28 mouse cellular contexts compared by ENCODE assay signal in the genomic region with DNA sequence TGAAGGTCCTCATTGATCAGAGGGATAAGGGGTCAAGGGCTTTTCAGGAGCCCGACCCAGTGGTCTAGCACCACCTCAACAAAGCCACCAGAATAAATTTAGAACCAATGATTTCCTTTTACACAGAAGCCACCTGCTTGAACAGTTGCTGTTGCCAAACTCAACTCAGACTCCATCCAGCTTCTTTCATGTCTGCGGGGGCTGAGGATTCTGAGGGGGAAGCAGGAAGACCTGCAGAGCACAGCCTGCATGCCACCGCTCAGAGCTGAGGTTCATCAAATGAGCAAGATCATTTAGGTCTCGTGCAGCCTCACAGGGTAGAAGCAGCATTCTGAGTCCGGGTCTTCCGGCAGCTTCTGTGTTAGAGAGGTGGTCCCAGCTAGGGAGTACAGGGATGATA.
DNase-seq lines count a peak whose midpoint lies in the region; ATAC-seq and TF ChIP-seq lines count a peak whose summit lies in the region.
"Had no signal": no experiment of that assay in that cellular context is flagged by ENCODE, and none has a peak within 500 bp of the region (broad histone marks: within the 10 kb centered on the region; RNA-seq: fewer than 3 reads in every experiment).

No protein-coding gene starts in this region.

- no peak for ATAC-seq in activated CD4-positive, CD25-positive, alpha-beta regulatory T cell, adult 4 months
- no peak for ATAC-seq in monocyte, adult 5-6 weeks (replicated peaks; ENCODE audit: insufficient number of reproducible peaks, low FRiP score, low TSS enrichment, poor library complexity, severe bottlenecking)
- ATAC-seq: forebrain, embryonic 15.5 days; hindbrain, postnatal 0 days; intestine, embryonic 15.5 days; liver, embryonic 12.5 days; liver, postnatal 0 days; midbrain, embryonic 16.5 days had no signal

- H3K4me3 ChIP-seq in left cerebral cortex, adult 2 months: no peak overlapping the region
- H3K4me3 ChIP-seq: embryonic facial prominence, embryonic 13.5 days; forebrain, embryonic 10.5 days; forebrain, embryonic 15.5 days; hindbrain, embryonic 12.5 days; intestine, embryonic 15.5 days; liver, embryonic 12.5 days; myocyte; neural tube, embryonic 12.5 days had no signal

- no peak overlapping the region for H3K27ac ChIP-seq in left cerebral cortex, adult 2 months
- H3K27ac ChIP-seq: embryonic facial prominence, embryonic 13.5 days; forebrain, embryonic 10.5 days; forebrain, embryonic 15.5 days; hindbrain, embryonic 12.5 days; hindbrain, postnatal 0 days; intestine, embryonic 15.5 days; liver, embryonic 12.5 days; neural tube, embryonic 12.5 days had no signal

- TF ChIP-seq CTCF in left cerebral cortex, adult 2 months (IDR thresholded peaks at IDR 0.05): no peak

- intact Hi-C loops in left cerebral cortex, adult 2 months (cut with DNase I): loop anchor here (10.0 kb wide), 2 partner anchors 76 to 414 kb away; no protein-coding TSS in a partner anchor
- intact Hi-C loops in left cerebral cortex, postnatal 10 days (cut with DNase I): loop anchor here (10.0 kb wide), 1 partner anchor 56 kb away; no protein-coding TSS in a partner anchor
- intact Hi-C loops in left cerebral cortex, postnatal 25 days (cut with DNase I): loop anchor here (10.0 kb wide), 1 partner anchor 56 kb away; no protein-coding TSS in a partner anchor

- DNase-seq in frontal cortex, postnatal 36 days (ENCODE audit: low spot score in 2 of 2): peak; percentile 53 to 54
- DNase-seq in frontal cortex, postnatal 14 days (ENCODE audit: low spot score in 2 of 2): no peak
- peak; percentile 39 for DNase-seq in left cerebral cortex, adult 2 months (ENCODE audit: extremely low spot score in 1 of 2, low spot score in 2 of 2)
- DNase-seq in left cerebral cortex, postnatal 10 days (ENCODE audit: extremely low spot score in 1 of 2, low spot score in 2 of 2): no peak
- peak; percentile 83 for DNase-seq in brain, adult 2 months (ENCODE audit: low read depth, low spot score)
- DNase-seq in left cerebral cortex, postnatal 25 days (ENCODE audit: low spot score in 2 of 2): peak; percentile 36 to 68
- DNase-seq: adrenal gland, postnatal 14 days; cerebellum, adult 18-20 months; cerebellum, postnatal 10 days; gastrocnemius, postnatal 25 days; heart, adult 18-20 months; heart, postnatal 36 days; kidney, adult 2 months; kidney, postnatal 36 days; liver, postnatal 0 days; lung, postnatal 36 days had no signal

Comparison
In these comparisons a context has a peak if more than half of its experiments do, and no peak if none do; other contexts are left out.
1. DNase-seq: peak in frontal cortex, postnatal 36 days (2 of 2), left cerebral cortex, adult 2 months (2 of 2), brain, adult 2 months (single experiment) and left cerebral cortex, postnatal 25 days (2 of 2); none in frontal cortex, postnatal 14 days (0 of 2) and left cerebral cortex, postnatal 10 days (0 of 2).